Comparison of ENCODE assay signal across 11 mouse cellular contexts in the genomic region with DNA sequence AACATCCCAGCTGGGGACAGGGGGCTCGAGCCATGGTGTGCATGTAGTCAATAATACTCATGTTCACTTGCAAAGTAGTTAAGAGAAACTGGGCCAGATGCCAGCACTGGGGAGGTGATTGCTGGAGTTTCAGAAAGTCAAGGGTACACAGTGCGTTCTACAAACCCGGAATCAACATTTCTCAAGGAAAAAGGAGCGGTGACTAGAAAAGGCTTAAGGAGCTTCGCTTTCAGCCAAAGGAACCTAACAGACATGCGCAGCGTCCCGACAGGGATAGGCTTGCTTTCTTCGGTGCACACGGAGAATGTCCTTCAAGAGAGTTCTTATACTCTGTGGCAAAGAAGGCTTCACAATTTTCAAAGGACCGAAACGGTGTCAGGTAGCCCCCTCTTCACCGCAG. TPM values are rescaled to one million over a fixed set of nuclear protein-coding genes. Genes with fewer than 3 reads are reported as not detected.
DNase-seq lines count a peak whose midpoint lies in the region; ATAC-seq and TF ChIP-seq lines count a peak whose summit lies in the region.
"Had no signal": no experiment of that assay in that cellular context is flagged by ENCODE, and none has a peak within 500 bp of the region (broad histone marks: within the 10 kb centered on the region; RNA-seq: fewer than 3 reads in every experiment).

No protein-coding gene starts in this region.

- no peak for TF ChIP-seq CTCF in ES-Bruce4 (IDR thresholded peaks at IDR 0.05; ENCODE audit: low read depth, low read length)

- no peak for TF ChIP-seq POLR2A in ES-Bruce4 (IDR thresholded peaks at IDR 0.05; ENCODE audit: insufficient read depth, low read length)

- peak overlapping the region; percentile 28 for H3K4me2 ChIP-seq in lung, embryonic 16.5 days (ENCODE audit: low read depth, low read length)
- H3K4me2 ChIP-seq in hindbrain, embryonic 12.5 days (replicated peaks): no peak overlapping the region

- H3K4me3 ChIP-seq in ES-Bruce4 (ENCODE audit: low read depth, low read length): no peak overlapping the region
- no peak overlapping the region; the same call in 1 of the 2 replicates for H3K4me3 ChIP-seq in lung, embryonic 16.5 days (ENCODE audit: low read length)
- H3K4me3 ChIP-seq in hindbrain, embryonic 12.5 days: no peak overlapping the region
- H3K4me3 ChIP-seq: forebrain, embryonic 10.5 days had no signal

- H3K36me3 ChIP-seq in ES-Bruce4 (ENCODE audit: control insufficient read depth, insufficient read depth, low read length, poor library complexity, severe bottlenecking): no peaks in the 10 kb centered on the region
- H3K36me3 ChIP-seq in lung, embryonic 16.5 days (ENCODE audit: control insufficient read depth, insufficient read depth, low read length): no peaks in the 10 kb centered on the region
- H3K36me3 ChIP-seq in hindbrain, embryonic 12.5 days: no peaks in the 10 kb centered on the region
- H3K36me3 ChIP-seq: forebrain, embryonic 10.5 days had no signal

- H3K27me3 ChIP-seq in ES-Bruce4 (ENCODE audit: control insufficient read depth, insufficient read depth, low read length, poor library complexity, severe bottlenecking): no peaks in the 10 kb centered on the region
- no peaks in the 10 kb centered on the region for H3K27me3 ChIP-seq in lung, embryonic 16.5 days (ENCODE audit: control insufficient read depth, insufficient read depth, low read depth, low read length)
- 0 out of 2 replicates have a peak, but pooled peaks cover 3% of the 10 kb centered on the region for H3K27me3 ChIP-seq in hindbrain, embryonic 12.5 days

- WGBS in lung, embryonic 16.5 days: 49% methylated on average over 13 of the region's 13 CpGs
- 75% methylated on average over 13 of the region's 13 CpGs for WGBS in hindbrain, embryonic 12.5 days

- H3K9ac ChIP-seq in ES-Bruce4 (ENCODE audit: low read depth, poor library complexity, severe bottlenecking): peak overlapping the region; percentile 1; the same call in 1 of the 2 replicates
- H3K9ac ChIP-seq in lung, embryonic 16.5 days (ENCODE audit: low read length): no peak overlapping the region; the same call in 1 of the 2 replicates
- H3K9ac ChIP-seq in hindbrain, embryonic 12.5 days: no peak overlapping the region
- H3K9ac ChIP-seq: liver, embryonic 14.5 days had no signal

- peaks cover 9% of the 10 kb centered on the region for H3K4me1 ChIP-seq in ES-Bruce4 (ENCODE audit: control insufficient read depth, insufficient read depth, low read length)
- H3K4me1 ChIP-seq in lung, embryonic 16.5 days (replicated peaks; ENCODE audit: control insufficient read depth, insufficient read depth, low read length): peaks cover 6% of the 10 kb centered on the region
- 0 out of 2 replicates have a peak, but pooled peaks cover 7% of the 10 kb centered on the region for H3K4me1 ChIP-seq in hindbrain, embryonic 12.5 days

- H3K27ac ChIP-seq in ES-Bruce4 (ENCODE audit: insufficient read depth, low read length): peak overlapping the region; percentile 93
- 0 out of 2 replicates have a peak overlapping the region, but pooled peaks have one; percentile 18 for H3K27ac ChIP-seq in lung, embryonic 16.5 days (ENCODE audit: low read length)
- H3K27ac ChIP-seq in hindbrain, embryonic 12.5 days: no peak overlapping the region
- H3K27ac ChIP-seq: forebrain, embryonic 10.5 days; liver, embryonic 14.5 days had no signal

- TF ChIP-seq EP300 in ES-Bruce4 (IDR thresholded peaks at IDR 0.05; ENCODE audit: insufficient read depth, low read depth, low read length): 0 out of 2 replicates have a peak, but pooled peaks have one; percentile 10

- peak; percentile 55 for ATAC-seq in lung, embryonic 16.5 days (ENCODE audit: low read depth)
- ATAC-seq in hindbrain, embryonic 12.5 days (ENCODE audit: low FRiP score): no peak

- H3K9me3 ChIP-seq in ES-Bruce4 (replicated peaks; ENCODE audit: control insufficient read depth, insufficient read depth, low read length, poor library complexity, severe bottlenecking): no peaks in the 10 kb centered on the region
- no peaks in the 10 kb centered on the region for H3K9me3 ChIP-seq in lung, embryonic 16.5 days (ENCODE audit: control insufficient read depth, low read length)
- H3K9me3 ChIP-seq in hindbrain, embryonic 12.5 days (replicated peaks): no peaks in the 10 kb centered on the region
- H3K9me3 ChIP-seq: forebrain, embryonic 10.5 days had no signal

- peak; percentile 88 for DNase-seq in R1 (ENCODE audit: low read depth, low spot score)
- peak; percentile 82 for DNase-seq in kidney, adult 8-10 months
- DNase-seq in thymus, postnatal 36 days: no peak
- no peak for DNase-seq in retina, postnatal 1 day
- no peak for DNase-seq in spleen, postnatal 14 days (ENCODE audit: low spot score in 2 of 2)
- DNase-seq: cerebellum, adult 11 months had no signal

RNA-seq across cellular contexts. Expression of a gene that starts 12.1 kb away (rescaled TPM):
- polyA plus RNA-seq in ES-Bruce4 (2011; ENCODE audit: insufficient read depth, insufficient read length, low read depth, missing spikeins): 140 and 149 TPM in 2 replicates
- polyA plus RNA-seq in lung, embryonic 16.5 days (2015; fragmentation: Nextera tagmentation; extraction: Ambion mirVana): 13.9 and 14.1 TPM in 2 replicates
- polyA plus RNA-seq in hindbrain, embryonic 12.5 days (2016; fragmentation: Nextera tagmentation; extraction: Ambion mirVana): 43.4 and 45.9 TPM in 2 replicates

RNA-seq across cellular contexts. Expression of a gene that starts 54.9 kb away (rescaled TPM):
- polyA plus RNA-seq in ES-Bruce4 (2011; ENCODE audit: insufficient read depth, insufficient read length, low read depth, missing spikeins): 49.6 and 57.2 TPM in 2 replicates
- polyA plus RNA-seq in lung, embryonic 16.5 days (2015; fragmentation: Nextera tagmentation; extraction: Ambion mirVana): 26.7 and 27.0 TPM in 2 replicates
- polyA plus RNA-seq in hindbrain, embryonic 12.5 days (2016; fragmentation: Nextera tagmentation; extraction: Ambion mirVana): 51.0 and 52.6 TPM in 2 replicates

Comparison
In these comparisons a context has a peak if more than half of its experiments do, and no peak if none do; other contexts are left out.
1. DNase-seq: peak in R1 (single experiment) and kidney, adult 8-10 months (2 of 2); none in thymus, postnatal 36 days (0 of 2), retina, postnatal 1 day (single experiment) and spleen, postnatal 14 days (0 of 2).